Mouse (Mus musculus) thymus, postnatal 36 days (tissue): ENCODE data around the gene Myo3b.

Source experiments
- DNase-seq, 2 experiments: peaks; one replicate each; pipeline ENCODE4 v3.0.0; 2022; ENCODE audit warnings: mixed read lengths in 2 of 2

Gene Myo3b

GRCm38 (mm10) chr2:70066338-70067022 is 27.6 kb downstream of the Myo3b start:
- DNase-seq = no peak

GRCm38 (mm10) chr2:70069861-70070260 is 30.9 kb downstream of the Myo3b start:
- DNase-seq = no peak

DNA sequence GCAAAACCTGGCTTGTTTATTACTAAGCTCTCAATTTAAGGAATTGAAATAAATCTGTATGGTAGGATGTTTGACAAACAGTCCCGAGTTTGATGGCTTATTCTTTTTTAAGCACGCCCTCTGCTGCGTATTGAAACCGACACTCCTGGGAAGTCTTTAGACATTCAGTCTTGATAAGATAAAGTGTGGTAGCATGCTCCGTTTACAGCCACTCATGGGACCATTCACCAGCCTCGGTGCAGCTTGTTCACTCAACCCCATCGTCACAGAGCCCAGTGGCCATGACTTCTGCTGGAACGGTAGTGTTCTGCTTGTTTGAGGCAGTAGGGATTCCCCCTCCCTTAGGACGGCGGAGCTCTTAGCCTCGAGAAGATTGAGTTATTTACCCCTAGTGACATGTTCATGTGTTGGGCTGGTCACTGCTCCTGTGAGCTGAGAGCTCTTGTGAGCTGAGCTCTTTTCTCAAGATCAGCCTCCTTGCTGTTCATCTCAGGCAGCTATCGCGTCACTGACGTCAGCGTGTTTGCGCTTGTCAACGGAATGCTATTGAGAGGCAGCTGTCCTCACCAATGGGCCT is 44.6 kb downstream of the Myo3b start:
- no peak for DNase-seq

DNA sequence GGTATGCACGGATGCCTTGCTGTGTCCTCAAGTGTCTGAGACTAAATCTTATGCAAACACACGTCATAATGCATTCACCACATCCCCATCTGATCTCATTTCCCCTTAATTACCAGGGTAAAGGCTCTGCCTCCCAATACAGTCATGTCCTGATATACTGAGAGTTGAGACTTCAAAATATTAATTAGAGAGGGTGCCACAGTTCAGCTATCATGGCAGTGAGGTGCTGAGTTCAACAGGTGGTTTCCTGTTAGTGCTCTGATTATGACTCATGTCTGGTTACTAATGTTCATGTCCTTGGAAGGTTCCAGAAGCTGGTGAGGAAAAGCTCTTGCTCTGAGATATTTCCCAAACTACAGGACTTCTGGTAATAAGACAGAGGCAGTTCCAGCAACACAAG is 52.3 kb downstream of the Myo3b start:
- no peak for DNase-seq

DNA sequence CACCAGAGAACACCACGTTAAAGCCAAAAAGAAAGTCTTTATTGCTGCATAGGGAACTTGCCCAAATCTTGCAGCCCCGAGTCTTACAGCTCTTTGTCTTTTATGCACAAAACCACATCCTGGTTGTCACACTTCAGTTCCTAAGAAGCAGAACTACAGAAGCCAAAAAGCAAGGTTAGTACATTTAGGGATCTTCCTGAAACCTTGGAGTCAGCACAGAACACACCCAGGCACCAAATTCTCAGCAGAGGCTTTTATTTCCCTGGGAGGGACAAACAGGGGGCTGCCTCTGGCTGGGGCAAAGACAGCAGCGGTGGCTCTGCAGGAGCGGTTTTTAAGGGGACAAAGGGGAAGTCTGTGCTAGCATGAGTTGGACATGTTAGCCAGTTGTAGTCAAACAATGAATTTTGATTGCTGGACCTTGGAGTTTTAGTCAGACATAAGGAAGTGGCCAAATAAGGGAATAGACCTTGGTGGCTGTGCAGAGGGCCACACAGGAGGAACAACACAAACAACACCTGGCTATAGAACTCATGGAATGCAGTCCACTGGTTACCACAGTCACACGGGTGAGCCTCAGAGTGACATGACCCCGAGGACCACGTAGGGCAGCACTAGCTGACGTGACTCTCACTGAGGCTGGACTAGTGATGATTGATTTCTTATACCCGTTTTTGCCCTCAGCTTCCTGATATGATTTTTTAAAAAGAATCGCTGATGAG is 53.0 kb downstream of the Myo3b start:
- DNase-seq = no peak

DNA sequence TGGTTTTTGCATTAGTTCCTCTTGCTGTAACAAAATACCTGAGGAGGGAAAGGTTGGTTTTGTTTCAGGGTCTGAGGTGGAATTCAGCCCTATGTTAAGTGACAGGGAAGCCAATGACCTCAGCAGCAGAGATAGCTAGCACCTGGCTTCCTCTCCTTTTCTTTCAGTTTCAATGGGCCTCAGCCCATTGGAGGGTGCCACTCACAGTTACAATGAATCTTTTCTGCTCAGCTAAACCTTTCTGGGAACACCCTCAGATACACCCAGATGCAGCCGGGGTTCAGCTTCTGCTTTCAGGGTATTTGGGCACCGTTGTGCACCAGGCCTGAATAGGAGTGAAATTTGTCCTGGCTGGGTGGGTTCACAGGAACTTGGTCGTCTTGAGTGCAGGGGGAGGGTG is 53.7 kb downstream of the Myo3b start:
- DNase-seq = peak; percentile 8 to 13

- DNase-seq = no peak
Observed at GRCm38 (mm10) chr2:70094446-70094845, 55.5 kb downstream of the Myo3b start.

DNA sequence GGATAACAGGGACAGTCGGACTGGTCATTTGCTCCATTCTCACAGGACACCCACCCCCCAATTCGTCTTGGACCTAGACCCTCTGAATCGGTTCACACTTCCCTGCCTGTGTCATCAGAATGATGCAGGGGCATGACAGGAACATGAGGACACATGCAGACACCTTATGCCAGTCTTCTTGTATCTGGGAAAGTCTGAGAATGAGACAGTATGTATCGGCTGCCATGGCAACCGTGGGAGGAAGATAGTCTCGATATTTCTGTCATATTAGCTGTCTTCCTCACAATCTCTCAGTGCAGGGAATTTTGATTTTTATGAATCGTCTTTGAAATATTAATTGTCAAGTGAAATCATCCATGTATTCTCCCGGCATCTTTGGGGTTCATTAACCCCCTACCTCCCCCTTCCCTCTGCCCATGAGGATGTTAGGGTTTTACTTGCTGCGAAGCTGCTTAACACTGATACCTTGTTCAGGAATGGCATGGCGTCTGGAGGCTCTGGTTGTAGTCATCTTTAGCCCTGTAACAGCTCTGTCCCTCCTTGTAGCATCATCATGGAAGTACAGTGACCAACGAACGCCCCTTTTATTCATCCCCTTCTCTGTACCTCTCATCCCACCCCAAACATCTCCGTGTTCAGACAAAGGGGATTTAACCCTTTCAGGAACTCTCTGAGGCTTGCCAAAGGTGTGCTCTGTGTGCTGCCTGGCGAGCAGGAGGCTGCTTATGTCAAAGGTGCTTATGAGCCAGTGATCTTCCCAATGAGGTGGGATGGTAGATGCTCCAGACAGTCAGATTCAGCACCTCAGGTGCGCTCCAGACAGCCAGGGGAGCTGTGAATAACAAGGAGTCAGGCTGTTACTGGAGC is 58.5 kb downstream of the Myo3b start:
- DNase-seq = no peak

DNA sequence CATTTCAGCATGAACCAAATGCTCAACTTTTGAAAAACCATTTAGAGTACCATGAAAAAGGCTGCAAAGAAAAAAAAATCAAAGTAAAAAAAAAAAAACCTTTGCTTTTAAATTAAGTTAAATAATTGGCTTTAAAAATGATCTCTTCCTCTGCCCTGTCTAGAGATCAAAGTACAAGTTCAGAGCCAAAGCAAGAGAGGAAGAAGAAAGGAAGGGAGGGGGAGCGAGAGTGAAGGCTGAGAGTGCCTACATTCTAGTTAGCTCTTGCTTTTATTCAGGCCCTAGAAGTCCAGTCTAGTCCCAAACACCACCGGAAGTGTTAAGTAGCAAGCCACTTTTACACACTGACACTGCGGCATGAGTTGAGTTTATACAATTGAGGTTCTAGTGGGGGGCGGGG is 60.5 kb downstream of the Myo3b start:
- DNase-seq = no peak

GRCm38 (mm10) chr2:70105286-70106030 is 66.5 kb downstream of the Myo3b start:
- no peak for DNase-seq

DNA sequence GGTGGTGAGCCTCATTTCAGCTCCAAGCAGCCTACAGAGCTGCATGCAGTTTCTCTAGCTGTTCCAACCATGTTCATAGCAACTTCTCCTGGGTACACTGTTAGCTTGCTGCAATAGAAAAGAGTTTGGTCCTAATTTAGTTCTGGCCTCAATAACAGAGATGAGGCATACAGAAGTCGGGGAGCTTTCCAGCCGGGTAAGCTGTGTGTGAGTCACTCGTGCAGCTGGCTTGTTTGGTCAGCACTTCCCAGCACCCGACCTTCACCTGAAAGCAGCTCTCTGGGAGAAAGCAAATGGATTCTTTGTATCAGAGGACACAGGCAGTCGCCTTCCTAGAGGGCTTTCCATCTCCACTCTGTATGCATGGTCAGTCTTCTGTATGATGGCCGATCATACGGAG is 70.1 kb downstream of the Myo3b start:
- DNase-seq = no peak

DNA sequence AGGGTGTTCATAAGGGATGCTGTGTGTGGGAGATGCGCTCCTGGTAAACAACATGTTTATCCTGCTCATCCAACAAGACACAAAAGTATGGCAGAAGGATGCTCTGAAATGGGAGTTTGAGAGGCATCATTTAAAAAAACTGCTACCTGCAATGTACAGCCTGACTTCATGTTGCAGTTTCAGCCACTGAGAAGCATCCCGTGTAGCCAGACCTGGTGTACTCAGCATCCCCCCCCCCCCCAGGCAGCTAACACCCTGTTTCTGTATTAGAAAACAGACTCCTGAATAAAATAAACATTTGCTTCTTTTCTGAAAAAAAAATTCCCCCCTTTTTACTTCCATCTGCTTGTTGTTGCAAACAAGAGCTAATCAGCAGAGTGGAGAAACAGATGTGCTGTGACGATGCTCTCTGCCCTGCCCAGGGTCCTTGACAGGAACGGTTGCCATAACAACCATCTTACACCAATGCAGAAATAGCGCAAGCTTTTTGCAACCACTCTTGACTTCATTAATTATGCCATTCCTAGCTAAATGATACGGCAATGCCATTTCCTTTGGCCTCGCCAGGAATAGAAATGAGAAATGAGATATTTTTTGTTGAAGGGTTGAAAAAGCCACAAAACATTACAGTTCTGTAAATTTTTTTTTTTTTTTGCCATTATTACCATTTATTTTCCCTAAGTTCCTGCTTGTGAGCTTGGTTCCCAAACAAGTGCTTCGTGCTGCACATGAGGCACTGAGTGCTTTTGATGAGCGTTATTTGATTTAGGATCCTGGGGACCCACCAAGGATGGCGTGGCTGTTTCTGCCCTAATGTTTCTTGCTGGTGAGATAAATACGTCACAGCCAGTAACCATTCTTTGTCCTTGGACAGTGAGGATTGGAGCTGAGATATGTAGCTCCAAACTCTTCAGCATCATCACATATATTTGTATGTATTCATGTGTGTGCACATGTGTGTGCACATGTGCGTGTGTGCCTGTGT is 75.2 kb downstream of the Myo3b start:
- no peak for DNase-seq

DNA sequence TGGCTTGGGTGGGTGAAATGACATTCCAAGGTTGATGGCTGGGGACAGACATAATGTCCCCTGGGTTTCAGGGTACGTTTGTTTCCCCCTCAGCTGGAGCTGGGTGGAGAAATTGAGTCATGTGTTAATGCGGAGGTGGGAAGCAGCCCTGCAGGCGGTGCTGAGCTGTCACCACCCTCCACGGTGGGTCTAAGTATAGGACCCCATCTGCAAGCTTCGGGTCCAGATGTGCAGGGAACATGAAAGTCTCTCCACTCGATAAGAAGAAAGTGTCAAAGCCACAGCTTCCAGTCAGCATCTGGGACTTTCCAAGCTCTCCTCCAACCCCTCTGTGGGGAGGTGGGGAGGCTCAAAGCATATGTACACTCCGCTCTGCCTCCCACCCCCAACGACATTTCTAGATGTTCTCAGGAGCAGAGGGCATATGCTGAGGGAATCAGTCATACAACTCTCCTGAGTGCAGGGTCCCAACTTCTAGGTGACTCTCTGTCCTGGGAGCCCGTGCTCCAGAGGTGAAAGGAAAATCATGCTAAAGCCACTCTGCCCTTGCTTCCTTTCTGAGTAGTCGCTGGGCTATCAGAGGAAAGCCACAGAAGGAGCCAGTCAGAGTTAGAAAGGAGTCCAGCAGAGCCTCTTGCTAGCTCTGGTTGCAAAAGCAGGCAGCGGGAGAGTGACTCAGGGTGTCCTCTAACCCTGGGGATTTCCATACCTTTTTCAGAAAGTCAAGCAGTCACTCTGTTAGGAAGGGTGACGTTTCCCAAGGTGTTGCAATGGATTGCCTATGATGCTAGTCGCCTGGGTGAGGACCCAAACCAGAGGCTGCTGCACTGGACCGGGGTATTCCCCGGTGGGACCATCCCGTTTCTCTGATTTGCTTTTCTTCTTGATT is 79.7 kb downstream of the Myo3b start:
- DNase-seq = no peak

DNA sequence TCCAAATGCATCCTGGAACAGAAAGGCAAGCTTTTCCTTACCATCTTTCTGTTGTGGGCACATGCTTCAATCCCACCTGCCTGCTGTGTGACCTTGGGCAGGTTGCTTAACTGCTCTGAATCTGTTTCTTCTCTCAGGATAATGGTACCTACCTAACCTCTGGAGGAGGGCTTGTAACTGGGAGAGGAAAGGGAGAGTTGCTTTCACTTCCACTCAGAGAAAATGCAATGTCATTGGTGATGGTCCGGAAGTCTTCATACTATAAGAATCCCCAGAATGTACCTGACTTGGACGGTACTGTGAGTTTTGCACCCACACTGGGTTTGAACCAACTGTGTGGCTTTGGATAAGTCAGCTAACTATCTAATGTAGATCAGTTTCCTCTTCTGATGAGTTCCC is 80.3 kb downstream of the Myo3b start:
- DNase-seq = no peak

DNA sequence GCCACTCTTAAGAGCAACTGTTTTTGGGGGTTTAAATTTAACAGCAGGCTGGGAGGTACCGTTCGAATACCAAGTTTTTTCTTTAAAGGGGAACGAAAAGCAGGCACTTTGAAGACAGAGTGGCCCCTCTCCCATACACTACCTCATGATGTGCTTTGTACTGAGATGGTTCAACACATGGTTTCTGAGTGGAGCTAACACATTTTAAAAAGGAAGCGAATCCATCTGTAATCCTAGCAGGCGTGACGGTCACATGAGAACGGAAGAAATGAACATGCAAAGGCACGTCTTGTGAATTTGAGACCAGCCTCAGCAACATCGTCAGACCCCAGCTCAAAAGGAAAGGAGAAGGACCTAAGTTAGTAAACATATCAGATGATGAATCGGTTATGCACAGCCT is 87.4 kb downstream of the Myo3b start:
- no peak for DNase-seq

GRCm38 (mm10) chr2:70126783-70127182 is 87.9 kb downstream of the Myo3b start:
- DNase-seq = peak; percentile 39 to 48

- DNase-seq = no peak
Observed at GRCm38 (mm10) chr2:70127351-70128148, 88.6 kb downstream of the Myo3b start.

DNA sequence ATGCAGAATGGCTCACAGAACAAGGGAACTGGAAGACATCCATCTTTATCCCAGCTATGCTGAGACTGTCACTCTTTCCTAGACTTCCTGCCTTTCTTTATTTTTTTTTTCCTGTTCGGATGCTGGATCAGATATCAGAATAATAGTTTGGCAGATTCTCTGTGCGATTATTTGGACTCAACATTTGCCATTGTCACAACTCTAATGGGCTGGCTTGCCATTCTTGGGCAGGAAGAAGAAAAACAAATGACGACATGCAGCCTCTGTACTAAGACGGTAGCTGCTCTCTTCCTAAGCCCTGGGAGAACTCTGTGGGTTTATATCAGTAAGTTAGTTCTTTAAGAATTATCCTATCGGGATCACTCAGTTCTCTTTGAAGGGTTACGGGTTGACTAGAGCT is 89.7 kb downstream of the Myo3b start:
- DNase-seq = no peak

DNA sequence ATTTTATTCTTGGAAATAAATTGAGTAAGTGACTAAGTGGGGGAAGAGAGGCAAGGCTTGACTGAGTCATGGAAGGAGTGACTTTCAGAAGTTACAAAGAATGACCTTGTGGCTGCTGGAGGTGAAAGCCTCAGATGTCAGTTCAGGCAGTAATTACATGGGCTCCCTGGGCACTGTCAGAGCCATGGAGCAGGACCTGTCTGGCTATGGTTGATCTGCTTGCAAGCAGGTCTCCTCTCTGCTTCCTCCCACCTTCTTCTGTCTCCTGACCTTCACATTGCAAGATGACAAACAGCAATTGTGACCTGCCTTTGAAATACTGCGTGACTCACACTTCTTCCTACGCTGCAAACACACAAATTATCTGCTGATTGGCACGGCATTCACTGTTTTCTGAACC is 90.6 kb downstream of the Myo3b start:
- DNase-seq = no peak
